Mouse (Mus musculus): Measurements from ENCODE around the gene Etnk2.

Etnk2 gene

DNA sequence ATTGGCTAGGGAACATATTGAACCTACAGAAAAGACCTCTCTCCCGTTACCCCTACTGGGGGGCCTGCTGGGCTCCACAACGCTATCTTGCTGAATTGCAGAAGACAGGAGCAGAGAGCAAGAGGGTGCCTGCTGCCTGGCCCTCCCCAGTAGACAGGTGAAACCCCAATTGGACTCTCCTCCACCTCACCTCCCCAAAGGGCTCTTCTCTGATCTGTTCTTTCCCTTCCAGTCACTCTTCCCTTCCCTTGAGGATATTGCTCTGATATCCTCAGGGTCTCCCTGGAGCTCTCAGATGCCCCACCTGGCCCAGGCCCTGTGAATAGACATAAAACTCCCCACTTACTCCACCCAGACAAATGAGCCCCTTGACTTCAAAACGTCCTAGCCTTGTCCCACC is 53.7 kb downstream of the Etnk2 start:
- DNase-seq (ENCODE audit: extremely low spot score) = no peak

- no peak for DNase-seq (ENCODE audit: extremely low spot score)
Observed at GRCm38 (mm10) chr1:133417539-133417938, 54.2 kb downstream of the Etnk2 start.

- DNase-seq (ENCODE audit: extremely low spot score) = peak; percentile 53
Observed at GRCm38 (mm10) chr1:133418164-133418800, 54.9 kb downstream of the Etnk2 start.

GRCm38 (mm10) chr1:133419178-133419834 is 55.9 kb downstream of the Etnk2 start:
- DNase-seq (ENCODE audit: extremely low spot score) = no peak

DNA sequence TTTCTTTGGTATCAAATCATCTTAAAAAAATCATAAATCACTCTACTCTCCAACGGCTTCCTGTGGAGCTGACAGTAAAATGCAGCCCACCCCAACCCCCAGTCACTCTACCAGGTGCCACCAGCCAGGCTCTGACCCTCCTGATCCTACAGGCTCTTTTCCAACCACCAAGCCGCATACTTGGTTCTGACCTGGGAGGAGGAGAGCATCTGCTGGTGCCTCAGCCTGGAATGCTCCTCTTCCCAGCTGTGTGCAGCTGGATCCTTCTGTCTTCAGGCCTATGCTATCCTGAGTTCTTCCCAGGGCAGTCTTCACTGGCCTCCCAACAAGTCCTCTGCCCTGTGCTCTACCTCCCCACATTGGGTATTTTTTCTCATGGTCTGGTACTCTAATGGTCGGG is 57.1 kb downstream of the Etnk2 start:
- DNase-seq (ENCODE audit: extremely low spot score) = no peak

DNA sequence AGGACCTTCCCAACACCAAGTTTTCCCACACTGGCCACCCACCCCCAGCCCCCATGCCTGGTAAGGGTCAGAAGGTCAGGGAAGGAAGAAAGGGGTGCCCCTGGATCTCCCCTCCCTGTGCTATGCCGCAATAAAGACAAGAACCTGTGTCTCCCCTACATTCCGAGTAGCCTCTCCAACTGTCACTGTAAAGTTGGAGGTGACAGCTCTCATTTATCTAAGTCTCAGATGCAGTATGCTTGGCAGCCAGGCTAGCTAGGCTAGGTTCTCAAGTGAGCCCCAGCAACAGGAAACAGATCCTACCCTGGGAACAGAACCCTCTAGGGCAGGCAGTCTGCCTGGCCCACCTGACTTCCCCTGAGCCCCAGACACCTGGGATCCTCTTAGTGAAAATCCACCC is 57.7 kb downstream of the Etnk2 start:
- DNase-seq (ENCODE audit: extremely low spot score) = no peak

DNA sequence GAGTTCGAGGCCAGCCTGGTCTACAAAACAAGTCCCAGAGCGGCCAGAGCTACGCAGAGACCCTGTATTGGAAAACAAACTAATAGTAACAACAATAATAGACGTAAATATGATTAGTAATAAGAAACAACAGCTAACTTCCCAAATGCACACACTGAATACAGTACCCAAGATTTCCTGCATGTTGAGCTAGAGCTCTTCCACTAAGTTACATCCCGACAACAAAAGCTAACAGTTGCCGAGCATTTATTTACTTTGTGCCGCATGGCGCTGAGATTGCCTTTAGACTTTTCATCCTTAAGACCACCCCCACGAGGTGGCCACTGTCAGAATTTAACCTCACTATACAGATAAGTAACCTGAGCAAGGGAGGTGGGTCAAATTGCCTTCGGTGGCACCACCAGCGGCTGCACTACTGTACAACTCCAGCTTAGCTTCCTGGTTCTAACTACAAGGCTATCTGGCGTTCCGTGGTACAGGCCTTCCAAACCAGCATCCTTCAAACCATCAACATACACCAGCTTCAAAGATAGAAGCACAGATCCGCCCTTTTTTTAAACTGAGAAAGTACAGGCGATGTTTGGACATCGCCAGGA is 58.7 kb downstream of the Etnk2 start:
- no peak for DNase-seq (ENCODE audit: extremely low spot score)

DNA sequence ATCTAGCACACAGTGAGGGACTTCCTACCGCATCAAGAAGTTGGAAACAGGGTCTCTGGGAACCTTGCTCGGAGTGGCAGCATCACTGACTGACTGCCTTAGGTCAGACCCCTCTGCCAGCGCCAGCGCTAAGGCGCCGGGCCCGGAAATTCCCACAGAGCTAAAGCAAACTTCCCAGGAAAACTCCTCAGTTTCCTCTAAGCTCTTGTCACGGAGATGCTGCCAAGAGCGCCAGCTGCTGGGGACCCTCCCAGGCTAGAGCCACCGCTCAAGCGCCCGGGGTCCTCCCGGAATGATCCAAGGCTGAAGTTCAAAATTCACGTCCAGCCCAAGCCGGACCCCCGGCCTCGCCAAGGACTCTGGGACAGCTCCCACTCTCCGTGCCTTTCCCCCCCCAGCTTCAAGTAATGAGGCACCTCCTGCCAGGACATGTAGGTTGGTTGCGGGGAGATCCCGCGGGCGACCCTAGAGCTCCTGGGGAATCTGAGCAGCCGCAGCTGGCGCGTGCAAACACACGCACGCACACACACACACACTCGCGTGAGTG is 59.3 kb downstream of the Etnk2 start:
- peak; percentile 69 for DNase-seq (ENCODE audit: extremely low spot score)

DNA sequence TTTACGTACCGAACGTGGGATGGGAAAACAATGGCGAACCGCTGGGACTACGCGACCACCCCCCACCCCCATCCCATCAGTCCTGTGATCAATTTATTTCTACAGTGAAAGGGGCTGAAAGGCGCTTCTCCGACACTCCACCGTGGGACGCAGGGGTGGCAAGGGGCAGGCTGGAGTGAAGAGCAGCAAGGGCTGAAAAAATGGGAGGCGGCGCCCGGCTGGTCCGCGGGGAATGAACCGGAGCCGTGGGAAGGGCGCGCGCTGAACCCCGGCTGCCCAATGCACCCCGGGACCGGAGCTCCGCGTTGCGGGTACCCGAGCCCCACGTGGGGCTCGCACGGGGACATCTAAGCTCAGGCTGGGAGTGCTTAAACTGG is 59.8 kb downstream of the Etnk2 start:
- DNase-seq (ENCODE audit: extremely low spot score) = no peak

DNA sequence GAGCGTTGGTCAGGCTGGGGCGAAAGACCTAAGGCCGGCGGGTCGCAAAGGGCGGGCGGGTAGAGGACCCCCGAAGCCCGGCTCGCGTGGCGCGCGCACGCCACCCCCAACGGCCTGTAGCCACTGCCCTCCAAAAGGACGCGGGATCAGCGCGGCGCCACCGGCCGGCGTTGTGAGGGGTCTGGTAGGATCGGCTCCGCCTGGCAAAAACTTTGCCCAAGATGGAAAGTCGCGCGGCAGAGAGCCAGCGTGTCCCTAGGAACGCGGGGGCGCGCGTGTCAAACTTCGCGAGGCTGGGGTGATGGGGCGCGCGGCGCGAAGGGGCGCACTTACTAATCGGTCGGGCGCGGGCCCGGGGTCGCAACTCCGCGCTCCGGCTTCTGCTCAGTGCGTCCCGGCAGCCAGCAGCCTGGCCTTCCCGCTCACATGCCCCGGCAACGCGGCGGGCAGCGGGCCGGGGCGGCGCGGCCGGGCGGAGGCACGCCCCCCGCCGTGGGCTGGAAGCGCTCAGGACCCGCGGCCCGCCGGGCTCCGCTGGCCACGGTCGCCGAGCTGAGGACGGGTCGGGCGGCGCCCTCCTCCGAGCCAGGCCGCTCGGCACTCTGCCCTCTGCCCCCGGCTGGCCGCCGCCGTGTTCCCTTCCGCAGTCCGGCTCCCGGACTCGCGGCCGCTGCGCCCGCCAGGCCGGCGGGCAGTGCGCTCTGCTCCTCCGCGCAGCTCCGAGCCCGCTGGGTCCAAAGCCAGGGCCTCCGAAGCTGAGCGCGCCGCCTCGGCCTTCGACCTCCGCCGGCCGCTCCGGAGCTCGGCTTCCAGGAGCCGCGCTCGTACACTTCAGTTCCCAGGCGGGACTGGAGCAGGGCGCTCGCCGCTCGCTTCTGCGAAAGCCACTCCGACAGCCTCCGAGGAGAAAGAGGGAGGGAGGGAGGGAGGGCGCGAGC is 60.4 kb downstream of the Etnk2 start, which contains the start of gene Sox13:
TSS of gene Sox13 (minus strand) at position 835 of the 938 bp plus-strand sequence.
- DNase-seq (ENCODE audit: extremely low spot score) = peak; percentile 86

- no peak for DNase-seq (ENCODE audit: extremely low spot score)
Observed at GRCm38 (mm10) chr1:133424547-133425140, 61.3 kb downstream of the Etnk2 start.

Data from embryo, embryonic 9.5 days (tissue).